Mouse (Mus musculus) CH12.LX (cell line): Measurements from ENCODE around the gene Phactr3.

Source experiments
- CTCF ChIP-seq, 2 experiments: IDR thresholded peaks in 1 of 2; conservative IDR thresholded peaks in 1 of 2; 2 replicates each; pipeline ENCODE4 v1.5.1; 2011 to 2012; ENCODE audit warnings: low read depth in 2 of 2, low read length in 2 of 2, improper control_type of control experiment in 1 of 2, inconsistent platforms in 1 of 2, mild to moderate bottlenecking in 1 of 2, moderate library complexity in 1 of 2
- NELFE ChIP-seq: IDR thresholded peaks from 2 replicates; pipeline ENCODE4 v1.6.1; 2011; ENCODE audit warnings: low read depth, low read length, improper control_type of control experiment
- PAX5 ChIP-seq: IDR thresholded peaks from 2 replicates; pipeline ENCODE4 v1.6.1; 2012; ENCODE audit warnings: low read length, inconsistent platforms, mixed read lengths
- TCF12 ChIP-seq: IDR thresholded peaks from 2 replicates; pipeline ENCODE4 v1.6.1; 2014; ENCODE audit warnings: low read depth, mild to moderate bottlenecking, inconsistent platforms, low read length, improper control_type of control experiment
- UBTF ChIP-seq: IDR thresholded peaks from 2 replicates; pipeline ENCODE4 v1.6.1; 2012; ENCODE audit warnings: low read depth, mild to moderate bottlenecking, inconsistent platforms, low read length, improper control_type of control experiment, moderate library complexity

DNA sequence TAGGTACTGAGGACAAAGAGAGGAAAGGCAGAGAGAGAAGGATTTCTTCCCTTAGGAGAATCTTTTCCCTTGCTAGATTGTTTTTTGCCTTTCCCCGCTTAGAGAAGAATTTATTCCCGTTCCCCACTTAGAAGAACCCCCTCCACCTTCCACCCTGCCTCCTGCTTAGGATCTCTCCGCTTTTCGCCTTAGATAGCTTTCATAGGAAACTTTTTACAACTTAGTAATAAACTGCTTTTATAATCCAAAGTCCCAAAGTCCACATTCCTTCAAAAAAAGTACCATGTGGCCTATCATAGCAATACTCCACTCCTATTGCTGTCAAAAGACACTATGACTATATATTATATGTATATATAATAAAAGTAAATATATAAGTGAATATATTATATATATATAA, 223.8 kb downstream of the Phactr3 start:
- no peak for TF ChIP-seq TCF12
- TF ChIP-seq CTCF (conservative IDR thresholded peaks at IDR 0.05 in 1 of 2, IDR thresholded peaks at IDR 0.05 in 1 of 2; ENCODE audit: low read depth in 2 of 2, low read length in 2 of 2), result no peak
- TF ChIP-seq NELFE, result no peak
- no peak for TF ChIP-seq PAX5
- no peak for TF ChIP-seq UBTF
